Mouse (Mus musculus) gastrocnemius, postnatal 25 days (tissue): ENCODE measurements around the gene Sc5d. TPM values are rescaled to one million over a fixed set of nuclear protein-coding genes. Genes with fewer than 3 reads are reported as not detected.

Experiments used
- DNase-seq: peaks from one replicate; pipeline ENCODE4 v3.0.0; 2022
- total RNA-seq, 2 experiments: library from RNA; stranded (reverse); gene quantifications; 1 replicate in 1 of 2; 2 replicates in 1 of 2; pipeline ENCODE4 v1.2.3; 2021

Gene Sc5d
- total RNA-seq, 2 experiments from 2014 or later, result 16.4 to 18.1 TPM

DNA sequence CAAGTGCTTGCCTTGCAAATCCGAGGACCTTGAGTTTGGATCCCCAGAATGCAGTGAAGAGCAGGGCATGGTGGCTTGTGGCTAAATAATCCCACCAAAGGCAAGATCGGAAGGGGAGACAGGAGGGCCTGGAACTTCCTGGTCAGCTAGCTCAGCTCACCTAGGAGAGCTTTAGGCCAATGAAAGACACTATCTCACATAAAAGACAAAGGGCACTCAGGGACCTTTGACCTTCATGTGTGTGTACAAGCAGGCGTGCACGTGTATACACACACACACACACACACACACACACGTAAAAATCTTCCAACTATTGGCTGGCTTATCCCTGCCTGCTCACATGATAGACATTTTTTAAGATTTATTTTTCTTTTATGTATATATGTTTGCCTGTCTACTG is 3.6 kb downstream of the Sc5d start:
- DNase-seq, result no peak

DNA sequence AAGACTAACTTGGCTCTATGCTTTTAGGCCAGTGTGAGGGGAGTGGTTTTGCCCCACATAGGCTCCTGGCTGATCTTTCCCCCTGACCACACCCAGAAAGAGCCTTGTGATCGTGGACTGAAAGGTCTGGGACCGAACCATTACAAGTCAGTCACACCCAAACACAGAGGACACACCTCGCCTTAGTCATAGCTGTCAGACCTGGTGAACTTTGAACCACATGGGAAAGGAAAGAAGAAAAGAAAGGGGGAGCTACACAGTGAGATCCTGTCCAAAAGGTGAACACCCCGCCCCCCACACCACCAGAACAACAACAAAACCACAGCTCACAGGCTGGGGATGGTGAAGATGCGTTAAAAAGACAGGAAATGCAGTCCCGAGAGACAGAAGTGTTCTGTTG is 14.9 kb downstream of the Sc5d start:
- no peak for DNase-seq

DNA sequence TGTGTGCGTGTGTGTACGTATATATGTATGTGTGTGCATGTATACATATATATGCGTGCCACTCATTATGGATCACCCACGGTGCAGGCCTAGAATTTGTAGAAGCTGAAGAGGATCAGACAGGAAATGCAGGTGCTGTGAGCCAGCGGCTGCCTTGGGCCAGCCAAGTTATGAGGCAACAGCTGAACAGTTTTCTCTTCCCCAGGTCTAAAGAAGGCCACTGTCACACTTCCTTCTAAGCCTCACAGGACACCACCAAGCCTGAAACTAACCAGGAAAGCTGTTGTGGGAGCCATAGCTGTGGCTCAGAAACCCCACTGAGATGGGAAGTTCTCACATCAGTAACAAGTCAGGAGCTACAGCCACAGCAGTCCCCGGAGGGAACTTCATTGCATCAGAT is 17.4 kb downstream of the Sc5d start:
- DNase-seq, result no peak

DNA sequence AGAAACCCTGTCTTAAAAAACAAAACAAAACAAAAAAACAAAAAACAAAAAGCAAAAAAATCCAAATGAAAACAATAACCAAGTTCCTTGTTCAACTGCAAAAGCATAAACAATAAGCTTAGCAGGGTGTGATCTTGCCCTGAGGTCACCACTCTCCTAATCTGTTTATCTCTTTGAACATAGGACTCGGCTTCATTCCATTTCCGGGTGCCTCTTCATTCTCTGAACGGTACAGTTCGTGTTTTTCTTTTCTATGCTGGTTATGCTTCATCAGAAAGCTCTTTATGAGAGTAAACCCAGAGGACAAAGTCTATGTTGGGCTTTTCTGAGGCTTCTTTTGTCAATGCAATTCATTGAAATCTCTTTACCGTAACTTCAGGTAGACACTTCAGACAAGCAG is 19.9 kb downstream of the Sc5d start:
- no peak for DNase-seq

DNA sequence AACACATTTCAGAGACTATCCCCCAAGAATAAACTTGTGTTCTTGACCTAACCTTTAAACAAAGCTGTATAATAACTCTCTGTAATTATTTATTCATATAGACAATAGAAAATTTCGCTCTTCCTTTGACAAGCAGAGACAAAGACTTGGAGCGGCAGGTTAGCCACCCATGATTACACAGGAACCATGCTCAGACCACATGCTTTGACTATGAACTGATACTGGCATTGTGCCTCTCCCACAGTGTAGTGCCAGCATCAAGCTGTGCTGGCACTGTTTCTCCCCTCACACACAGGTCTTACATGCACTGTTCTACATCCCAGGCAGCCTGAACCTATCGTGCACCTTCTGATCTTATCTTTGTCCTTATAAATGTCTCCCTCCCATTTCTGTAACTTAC is 23.0 kb downstream of the Sc5d start:
- DNase-seq, result no peak

DNA sequence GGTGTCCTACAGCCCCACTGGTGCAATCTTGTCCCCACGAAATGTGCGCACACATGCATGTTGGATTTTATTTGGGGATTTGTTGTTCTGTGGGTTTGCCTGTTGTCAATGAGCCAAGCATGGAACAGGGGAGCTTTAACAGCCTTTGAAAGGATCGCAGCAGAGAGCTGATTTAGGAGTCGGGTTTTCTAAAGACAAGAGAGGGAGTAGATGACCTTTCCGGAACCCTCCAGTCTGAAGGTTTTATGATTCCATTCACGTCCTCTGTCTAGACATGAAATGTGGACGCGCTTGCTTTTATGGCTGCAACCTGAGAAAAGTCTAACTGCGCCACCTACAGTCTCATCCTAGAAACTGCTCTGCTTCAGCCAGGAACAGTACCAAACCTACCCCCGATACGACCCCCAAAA is 23.5 kb downstream of the Sc5d start:
- no peak for DNase-seq

DNA sequence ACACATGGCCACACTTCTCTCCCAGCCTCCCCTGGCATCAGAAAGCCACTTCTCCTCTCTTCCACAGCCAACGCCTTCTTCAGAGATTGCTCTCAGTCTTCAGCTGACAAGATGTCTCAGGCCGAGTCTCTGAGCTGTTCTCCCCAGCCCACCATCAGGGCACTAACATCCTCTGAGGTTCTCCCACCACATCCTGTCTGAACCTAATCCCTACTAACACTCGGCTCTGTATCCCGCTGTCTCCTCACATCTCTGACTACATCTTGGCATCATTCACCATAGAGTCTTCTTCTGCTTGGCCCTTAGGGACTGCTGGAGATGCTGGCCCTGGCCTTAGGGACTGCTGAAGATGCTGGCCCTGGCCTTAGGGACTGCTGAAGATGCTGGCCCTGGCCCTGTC is 25.2 kb downstream of the Sc5d start:
- DNase-seq, result no peak

DNA sequence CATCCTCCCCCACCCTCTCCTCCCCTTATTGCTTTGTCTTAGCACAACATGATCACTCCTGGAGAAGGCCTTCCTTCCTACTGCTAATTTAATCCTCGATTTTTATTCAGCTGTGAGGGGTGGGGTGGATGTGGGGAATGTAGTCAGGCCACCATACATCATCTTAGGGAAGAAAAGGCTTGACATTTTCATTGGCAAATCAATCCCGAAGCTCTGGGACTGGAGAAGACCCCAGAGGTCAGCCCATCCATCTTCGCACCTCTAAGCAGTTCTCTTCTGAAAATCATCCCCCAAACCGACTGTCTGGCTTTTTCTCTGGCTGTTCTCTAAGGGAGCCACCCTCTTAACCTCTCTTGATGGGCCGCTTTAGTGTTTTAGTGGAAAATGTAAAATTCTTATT is 32.9 kb downstream of the Sc5d start:
- DNase-seq, result no peak

DNA sequence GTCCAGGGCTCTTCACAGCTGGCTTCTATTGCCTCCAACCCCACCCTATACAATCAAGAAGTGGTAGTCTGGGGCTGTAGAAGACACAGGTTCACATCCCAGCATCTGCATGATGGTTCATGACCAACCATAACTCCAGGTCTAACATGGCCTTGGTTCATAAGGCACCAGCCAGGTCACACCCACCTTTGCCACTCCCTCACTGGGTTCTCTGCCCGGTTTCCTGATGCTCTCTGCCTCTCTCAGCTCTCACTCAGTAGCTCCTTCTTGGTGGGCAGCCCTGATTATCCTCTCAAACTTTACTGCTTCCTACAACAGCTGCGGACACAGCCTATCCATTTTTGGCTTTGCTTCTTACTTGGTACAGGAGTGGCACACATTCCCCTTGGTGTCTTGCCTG is 33.7 kb downstream of the Sc5d start:
- DNase-seq, result no peak

DNA sequence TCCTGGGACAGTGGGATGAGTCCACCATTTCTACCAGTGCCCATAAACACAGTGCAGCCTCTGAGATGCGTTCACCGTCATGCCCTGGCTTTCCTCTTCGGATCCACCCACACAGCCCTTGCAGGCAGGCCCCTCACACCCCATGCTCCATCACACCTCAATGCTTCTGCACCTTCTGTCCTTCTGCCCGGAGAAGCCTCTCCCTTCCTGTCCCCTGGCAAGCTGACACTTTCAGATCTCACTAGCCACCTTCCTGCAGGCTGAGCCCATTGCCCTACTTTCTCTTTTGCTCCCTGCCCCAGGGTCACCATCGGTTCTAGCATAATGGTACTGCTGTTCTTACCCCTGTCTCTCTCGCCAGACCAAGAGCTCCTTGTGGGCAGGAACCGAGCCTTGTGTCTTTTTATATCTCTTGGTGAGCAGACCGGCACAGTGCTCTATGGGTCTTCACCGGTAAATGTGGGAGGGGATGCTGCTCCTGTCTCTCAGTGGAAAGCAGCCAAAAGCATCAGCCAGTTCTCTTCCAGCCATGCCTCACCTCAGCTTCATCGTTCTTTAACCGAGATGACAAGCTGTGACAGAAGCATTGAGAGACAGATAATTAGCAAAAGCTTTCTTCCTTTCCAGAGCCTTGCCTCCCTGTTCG is 34.5 kb downstream of the Sc5d start:
- DNase-seq, result no peak

DNA sequence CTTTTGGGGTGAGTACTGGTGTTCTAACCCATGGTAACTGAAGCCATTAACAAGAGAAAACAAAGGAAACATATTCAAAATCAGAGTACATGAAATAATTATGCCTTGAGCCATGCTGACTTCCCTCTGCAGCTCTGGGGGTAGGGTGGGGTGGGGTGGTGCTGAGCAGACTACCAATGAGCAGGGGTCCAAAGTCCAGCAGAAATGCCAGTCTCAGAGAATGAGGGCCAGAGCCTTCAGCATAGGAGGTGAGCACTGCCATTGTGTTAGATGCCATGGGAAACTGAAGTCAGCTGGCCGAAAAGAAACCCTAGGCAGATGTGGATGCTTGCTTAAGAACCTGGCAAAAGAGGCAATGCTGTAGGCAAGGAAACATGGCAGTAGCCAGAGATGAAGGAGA is 36.3 kb downstream of the Sc5d start:
- DNase-seq, result no peak

DNA sequence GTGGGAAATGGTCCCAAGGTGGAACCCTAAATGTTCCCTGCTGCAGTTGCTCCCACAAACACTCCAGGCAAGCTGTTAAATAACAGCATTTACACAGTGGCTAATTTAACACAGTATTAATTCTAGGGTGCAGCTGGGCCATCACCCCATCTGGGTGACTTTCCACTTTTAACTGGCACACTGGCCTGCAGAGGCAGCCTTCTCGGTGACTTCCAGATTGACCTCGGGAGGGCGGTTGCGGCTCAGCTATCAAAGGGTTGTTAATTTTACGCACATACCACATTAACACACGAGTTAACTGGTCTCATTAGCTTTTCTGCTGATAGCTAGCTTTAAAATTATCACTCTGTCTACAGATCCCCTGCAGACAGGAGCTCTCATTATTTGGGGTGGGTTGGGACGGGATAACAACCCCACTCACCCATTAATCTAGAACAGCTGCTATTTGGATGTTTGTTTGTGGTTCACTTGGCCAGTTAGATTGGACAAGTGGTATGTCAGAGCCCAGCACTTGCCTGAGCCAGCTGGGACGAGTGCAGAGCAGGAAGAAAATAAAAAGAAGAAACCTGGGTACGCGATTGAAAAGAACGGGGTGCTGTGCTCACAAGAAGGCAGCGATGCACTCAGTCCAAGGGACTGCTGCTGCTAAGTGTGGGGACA is 44.9 kb downstream of the Sc5d start:
- DNase-seq, result no peak

DNA sequence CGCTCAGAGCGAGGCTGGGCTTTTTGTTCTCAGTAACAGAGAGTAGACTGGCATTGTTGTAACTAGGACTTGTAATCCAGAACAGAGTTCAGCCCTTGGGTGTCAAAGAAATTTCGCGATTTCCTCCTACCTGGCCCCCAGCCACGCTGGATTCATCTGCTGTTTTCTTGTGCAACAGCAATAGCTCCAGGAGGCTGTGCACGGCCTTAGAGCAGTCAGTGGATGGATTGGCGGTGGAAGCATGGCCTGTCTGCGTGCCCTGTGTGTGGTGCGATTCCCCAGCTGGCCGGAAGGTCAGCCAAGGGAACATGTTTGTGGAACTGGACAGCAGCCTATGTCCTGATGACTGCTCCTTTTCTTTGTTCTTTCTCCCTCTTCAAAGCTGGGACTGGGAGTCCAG is 46.4 kb downstream of the Sc5d start:
- DNase-seq, result peak; percentile 91

DNA sequence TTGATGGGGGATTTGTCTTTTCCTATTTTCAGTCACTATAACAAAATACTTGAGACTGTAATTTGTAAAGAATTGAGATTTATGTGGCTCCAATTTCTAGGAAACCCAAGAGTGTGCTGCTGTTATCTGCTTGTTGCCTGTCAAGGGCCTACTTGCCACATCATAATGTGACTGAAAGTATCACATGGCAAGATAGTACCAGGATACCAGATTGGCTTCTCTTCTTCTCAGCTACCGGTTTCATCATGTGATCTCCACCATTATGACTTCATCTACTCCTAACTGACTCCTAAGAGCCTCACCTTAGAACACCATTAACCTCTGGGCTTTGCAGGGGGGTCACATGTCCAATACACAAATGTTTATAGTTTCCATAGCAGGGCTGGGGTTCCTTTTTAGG is 49.9 kb downstream of the Sc5d start:
- no peak for DNase-seq

DNA sequence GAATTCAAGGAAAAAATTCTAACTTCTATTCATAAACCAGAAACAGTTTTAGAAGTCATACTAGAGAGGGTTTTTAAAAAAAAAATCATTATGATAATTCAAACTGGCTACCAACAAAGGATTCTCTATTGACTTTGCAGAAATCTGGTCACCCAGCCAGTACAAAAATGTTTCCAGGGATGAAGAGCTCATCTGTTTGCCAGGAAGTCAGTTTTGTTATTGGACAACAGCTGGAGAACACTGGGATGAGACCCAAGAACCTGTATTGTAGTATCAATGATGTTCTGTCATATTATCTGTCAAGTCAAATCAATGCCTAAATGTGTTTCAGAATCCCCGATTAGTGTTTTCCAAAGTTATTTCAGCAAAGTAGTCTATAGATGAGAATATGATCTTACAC is 50.9 kb downstream of the Sc5d start:
- no peak for DNase-seq

DNA sequence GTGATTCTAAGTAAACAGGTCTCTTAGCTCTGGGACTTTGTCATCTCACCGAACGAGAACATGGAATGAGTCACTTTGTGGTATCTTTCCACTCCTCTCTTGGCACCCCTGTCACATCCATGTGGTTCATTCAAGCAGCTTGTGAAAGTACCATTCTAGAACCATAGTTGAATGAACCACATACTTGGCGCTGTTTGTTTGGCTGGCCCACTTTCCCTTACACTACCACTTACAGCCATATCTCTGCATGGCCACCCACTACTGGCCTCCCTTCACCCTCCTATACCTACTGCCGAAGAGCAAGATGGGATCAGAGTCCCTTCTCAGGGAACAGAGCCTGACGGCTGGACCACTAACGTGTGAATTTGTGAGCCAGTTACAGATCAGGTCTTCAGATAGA is 54.4 kb downstream of the Sc5d start:
- DNase-seq, result no peak

DNA sequence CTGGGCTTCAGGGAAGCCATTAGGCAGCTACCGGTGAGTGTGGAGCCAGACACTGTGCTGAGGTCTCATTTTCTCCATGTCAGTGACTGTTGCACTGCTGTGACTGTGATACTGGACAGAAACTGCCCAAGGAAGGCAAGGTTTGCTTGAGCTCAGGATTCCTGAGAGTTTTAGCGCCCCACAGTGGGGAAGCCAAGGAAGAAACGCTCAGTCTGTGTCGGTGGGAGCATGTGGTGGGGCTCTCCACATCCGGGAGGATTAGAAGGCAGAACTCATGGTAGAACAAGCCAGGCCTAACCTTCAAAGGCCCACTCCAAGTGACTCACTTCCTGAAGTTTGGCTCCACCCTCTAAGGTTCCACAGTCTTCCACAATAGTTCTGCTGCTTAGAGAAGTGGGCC is 55.6 kb downstream of the Sc5d start:
- peak; percentile 28 for DNase-seq

DNA sequence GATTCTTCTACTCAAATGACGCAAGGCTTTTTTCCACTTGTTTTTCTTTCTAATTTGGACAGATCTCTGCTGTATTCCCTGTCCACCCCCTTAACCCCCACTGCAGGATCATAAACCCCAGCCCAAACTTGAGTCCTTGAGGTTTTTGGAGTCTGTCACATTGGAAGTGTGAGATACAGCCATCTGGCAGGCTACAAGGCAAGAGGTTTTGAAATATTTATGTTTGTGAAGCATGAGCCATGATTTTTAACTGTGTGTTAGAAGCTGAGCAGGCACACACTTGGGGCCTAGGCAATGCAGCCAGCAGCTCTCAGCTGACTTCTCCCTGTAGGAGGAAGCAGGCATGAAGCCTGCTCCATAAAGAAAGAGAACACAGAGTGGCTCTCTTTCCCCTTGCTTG is 57.3 kb downstream of the Sc5d start:
- DNase-seq, result peak; percentile 15

DNA sequence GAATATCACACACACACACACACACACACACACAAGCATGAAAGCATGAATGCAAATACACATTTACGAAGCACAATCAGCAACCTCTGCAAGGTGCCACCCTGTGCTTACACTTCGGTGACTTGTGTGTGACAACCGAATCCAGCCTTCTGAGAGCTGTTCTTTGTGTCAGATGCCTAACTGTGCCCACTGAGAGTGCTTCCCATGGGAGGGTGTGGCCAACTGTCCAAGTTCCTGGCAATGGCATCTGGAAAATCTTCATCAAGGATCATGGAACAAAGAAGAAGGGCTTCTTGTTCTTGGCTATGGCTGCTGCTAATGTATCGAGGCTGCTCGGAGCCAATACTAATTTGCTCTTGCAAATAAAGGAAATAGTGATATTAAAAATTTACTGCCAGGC is 61.8 kb downstream of the Sc5d start:
- no peak for DNase-seq

Other genes starting within 250 kb of the Sc5d start
- gene Sorl1, start 140.0 kb downstream of the Sc5d start, total RNA-seq, result 10 to 100 TPM; 35.8 to 36.1 TPM
- under 1 TPM; 0.56 to 0.75 TPM for gene Tecta, start 135.7 kb upstream of the Sc5d start, total RNA-seq
- gene Tbcel, start 243.6 kb upstream of the Sc5d start, total RNA-seq, result 10 to 100 TPM; 17.0 to 17.6 TPM